Mouse (Mus musculus): Measurements from ENCODE around the gene Ccne1.

Ccne1 gene

GRCm38 (mm10) chr7:38054246-38054645 is 53.1 kb downstream of the Ccne1 start:
- DNase-seq (ENCODE audit: low spot score) = no peak

All from ovary, adult 18-20 months (tissue).